Mouse (Mus musculus) adipocyte (in vitro differentiated cells): Measurements from ENCODE around the gene Bclaf3.
A peak's percentile ranks its signal among the peaks of the same experiment; 100 is the strongest.
"Not testable (repeated sequence)": the region's sequence is repeated elsewhere in the genome, so short reads cannot be mapped to it uniquely, and the experiment has no call there.

Experiments
- DNase-seq: peaks from one replicate; pipeline ENCODE4 v3.0.0-alpha.2; 2016; ENCODE audit warnings: low spot score

Gene Bclaf3

GRCm38 (mm10) chrX:159526388-159526787, at the start of gene Bclaf3:
Bclaf3 (plus strand) TSS chrX:159526688.
- DNase-seq = no peak

- DNase-seq = not testable (repeated sequence)
These were observed 48.1 kb upstream of the Bclaf3 start for GRCm38 (mm10) chrX:159478243-159478940.

- no peak for DNase-seq
These were observed 42.2 kb upstream of the Bclaf3 start for GRCm38 (mm10) chrX:159484247-159484646.

GRCm38 (mm10) chrX:159503181-159503580, 23.3 kb upstream of the Bclaf3 start:
- DNase-seq = no peak

- no peak for DNase-seq
These were observed 18.0 kb upstream of the Bclaf3 start for GRCm38 (mm10) chrX:159508331-159509036.

- DNase-seq = no peak
These were observed 17.4 kb upstream of the Bclaf3 start for GRCm38 (mm10) chrX:159509042-159509441.

GRCm38 (mm10) chrX:159509847-159510715, 16.4 kb upstream of the Bclaf3 start:
- DNase-seq = no peak

GRCm38 (mm10) chrX:159510716-159511051, 15.8 kb upstream of the Bclaf3 start:
- DNase-seq = no peak

GRCm38 (mm10) chrX:159515599-159515998, 10.9 kb upstream of the Bclaf3 start:
- DNase-seq = no peak

GRCm38 (mm10) chrX:159521780-159522179, 4.7 kb upstream of the Bclaf3 start:
- no peak for DNase-seq

- no peak for DNase-seq
These were observed 3.8 kb upstream of the Bclaf3 start for GRCm38 (mm10) chrX:159522651-159523050.

GRCm38 (mm10) chrX:159532427-159532810, 5.9 kb downstream of the Bclaf3 start:
- DNase-seq = peak; percentile 96

- DNase-seq = no peak
These were observed 6.4 kb downstream of the Bclaf3 start for GRCm38 (mm10) chrX:159532811-159533462.

- no peak for DNase-seq
These were observed 15.4 kb downstream of the Bclaf3 start for GRCm38 (mm10) chrX:159541936-159542335.

- DNase-seq = no peak
These were observed 20.6 kb downstream of the Bclaf3 start for GRCm38 (mm10) chrX:159547093-159547492.

GRCm38 (mm10) chrX:159584738-159585137, 58.2 kb downstream of the Bclaf3 start:
- not testable (repeated sequence) for DNase-seq

GRCm38 (mm10) chrX:159591633-159592032, 65.1 kb downstream of the Bclaf3 start:
- peak; percentile 12 for DNase-seq

GRCm38 (mm10) chrX:159597502-159597901, 71.0 kb downstream of the Bclaf3 start:
- DNase-seq = no peak

GRCm38 (mm10) chrX:159604832-159605231, 78.3 kb downstream of the Bclaf3 start:
- DNase-seq = no peak

- DNase-seq = peak; percentile 58
These were observed 80.4 kb downstream of the Bclaf3 start for GRCm38 (mm10) chrX:159606936-159607335.

GRCm38 (mm10) chrX:159626208-159626906, 99.9 kb downstream of the Bclaf3 start:
- DNase-seq = peak; percentile 76
